Mouse (Mus musculus): ENCODE data around the gene Rhobtb1.

DNA sequence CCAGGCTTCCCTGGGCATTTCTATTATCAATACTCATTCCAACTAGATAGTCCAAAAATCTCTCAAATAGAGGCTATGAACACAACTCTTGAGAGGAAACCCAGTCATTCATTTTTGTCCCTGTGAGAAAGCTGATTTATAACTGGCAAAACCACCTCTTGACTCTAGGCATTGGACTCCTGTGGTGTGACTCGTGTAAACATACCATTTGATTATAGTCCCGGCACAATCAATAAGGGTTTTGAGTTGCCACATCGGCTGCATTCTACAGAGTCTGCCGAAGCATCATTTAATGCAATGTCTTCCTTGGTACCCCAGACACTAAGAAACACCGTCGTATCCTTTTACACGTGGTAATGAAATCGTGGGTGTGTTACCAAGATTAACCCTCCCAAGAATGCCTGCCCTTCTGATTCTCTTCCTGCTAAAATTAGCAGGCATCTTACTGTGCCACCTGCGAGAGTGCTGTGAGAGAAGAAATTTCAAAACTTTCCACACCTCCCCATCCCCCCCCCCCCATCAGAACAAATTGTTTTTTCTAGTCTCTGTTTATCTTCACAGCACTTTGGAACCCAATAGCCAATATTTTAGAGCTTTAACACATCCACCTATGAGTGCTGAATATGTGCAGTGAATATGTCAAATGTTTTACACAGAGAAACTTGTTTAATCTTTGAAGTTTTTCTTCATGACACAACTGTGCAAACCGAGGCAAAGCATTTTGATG, 39.4 kb downstream of the Rhobtb1 start:
- TF ChIP-seq CHD2 (IDR thresholded peaks at IDR 0.05; ENCODE audit: low read depth, low read length), result no peak
- no peak for TF ChIP-seq MAFK (IDR thresholded peaks at IDR 0.05; ENCODE audit: insufficient read depth, low read depth, low read length)
- TF ChIP-seq ZNF384 (IDR thresholded peaks at IDR 0.05; ENCODE audit: low read depth, low read length), result no peak

All from ES-E14 (cell line).